Mouse (Mus musculus): ENCODE results near the gene Rdh16f2.
"Not testable (repeated sequence)": the region's sequence is repeated elsewhere in the genome, so short reads cannot be mapped to it uniquely, and the experiment has no call there.

The Rdh16f2 gene

GRCm38 (mm10) chr10:127891481-127891880 is 25.2 kb downstream of the Rdh16f2 start:
- no peak for DNase-seq (ENCODE audit: low spot score in 2 of 2)

- DNase-seq (ENCODE audit: low spot score in 2 of 2), result not testable (repeated sequence)
Observed at GRCm38 (mm10) chr10:127893163-127894022, 27.1 kb downstream of the Rdh16f2 start.

GRCm38 (mm10) chr10:127896705-127897104 is 30.4 kb downstream of the Rdh16f2 start:
- DNase-seq (ENCODE audit: low spot score in 2 of 2), result no peak

GRCm38 (mm10) chr10:127897506-127897905 is 31.2 kb downstream of the Rdh16f2 start:
- DNase-seq (ENCODE audit: low spot score in 2 of 2), result no peak

GRCm38 (mm10) chr10:127898218-127898617 is 31.9 kb downstream of the Rdh16f2 start, which contains the start of gene Sdr9c7:
TSS of gene Sdr9c7 (plus strand) at chr10:127898518.
- no peak for DNase-seq (ENCODE audit: low spot score in 2 of 2)

- no peak for DNase-seq (ENCODE audit: low spot score in 2 of 2)
Observed at GRCm38 (mm10) chr10:127899783-127900182, 33.5 kb downstream of the Rdh16f2 start.

GRCm38 (mm10) chr10:127901751-127902150 is 35.5 kb downstream of the Rdh16f2 start:
- no peak for DNase-seq (ENCODE audit: low spot score in 2 of 2)

- DNase-seq (ENCODE audit: low spot score in 2 of 2), result no peak
Observed at GRCm38 (mm10) chr10:127903116-127903515, 36.8 kb downstream of the Rdh16f2 start.

GRCm38 (mm10) chr10:127904718-127905446 is 38.6 kb downstream of the Rdh16f2 start:
- DNase-seq (ENCODE audit: low spot score in 2 of 2), result peak in 1 of 2 experiments; percentile 6

- DNase-seq (ENCODE audit: low spot score in 2 of 2), result no peak
Observed at GRCm38 (mm10) chr10:127906138-127906537, 39.9 kb downstream of the Rdh16f2 start.

GRCm38 (mm10) chr10:127907386-127907951 is 41.2 kb downstream of the Rdh16f2 start:
- DNase-seq (ENCODE audit: low spot score in 2 of 2), result no peak

GRCm38 (mm10) chr10:127915578-127915977 is 49.3 kb downstream of the Rdh16f2 start:
- no peak for DNase-seq (ENCODE audit: low spot score in 2 of 2)

GRCm38 (mm10) chr10:127917183-127917582 is 50.9 kb downstream of the Rdh16f2 start:
- DNase-seq (ENCODE audit: low spot score in 2 of 2), result not testable (repeated sequence)

GRCm38 (mm10) chr10:127917651-127918050 is 51.4 kb downstream of the Rdh16f2 start:
- DNase-seq (ENCODE audit: low spot score in 2 of 2), result no peak

- no peak for DNase-seq (ENCODE audit: low spot score in 2 of 2)
Observed at GRCm38 (mm10) chr10:127922241-127922640, 56.0 kb downstream of the Rdh16f2 start.

- DNase-seq (ENCODE audit: low spot score in 2 of 2), result no peak
Observed at GRCm38 (mm10) chr10:127923024-127923423, 56.8 kb downstream of the Rdh16f2 start.

GRCm38 (mm10) chr10:127924597-127925378 is 58.5 kb downstream of the Rdh16f2 start:
- DNase-seq (ENCODE audit: low spot score in 2 of 2), result no peak
